Mouse (Mus musculus) layer of hippocampus, adult 2 months (tissue): ENCODE measurements around the gene Galnt17. TPM values are rescaled to one million over a fixed set of nuclear protein-coding genes. Genes with fewer than 3 reads are reported as not detected.

Source experiments
- DNase-seq, 2 experiments: peaks; one replicate each; pipeline ENCODE4 v3.0.0; 2022; ENCODE audit warnings: low spot score in 2 of 2
- H3K27ac ChIP-seq: fragments of 200-600 bp; 2 replicates; pipeline ENCODE4 v1.8.1; 2022
- H3K4me3 ChIP-seq: fragments of 200-600 bp; 2 replicates; pipeline ENCODE4 v1.8.1; 2022; ENCODE audit warnings: mild to moderate bottlenecking
- CTCF ChIP-seq: fragments of 200-600 bp; conservative IDR thresholded peaks from 2 replicates; pipeline ENCODE4 v1.8.1; 2022; ENCODE audit warnings: antibody characterized with exemption, mild to moderate bottlenecking, moderate library complexity
- total RNA-seq, 2 experiments: library from RNA; stranded (reverse); gene quantifications; 2 replicates each; pipeline ENCODE4 v1.2.3; 2021

Galnt17 gene
- total RNA-seq, 2 experiments from 2014 or later, result 125 to 135 TPM

DNA sequence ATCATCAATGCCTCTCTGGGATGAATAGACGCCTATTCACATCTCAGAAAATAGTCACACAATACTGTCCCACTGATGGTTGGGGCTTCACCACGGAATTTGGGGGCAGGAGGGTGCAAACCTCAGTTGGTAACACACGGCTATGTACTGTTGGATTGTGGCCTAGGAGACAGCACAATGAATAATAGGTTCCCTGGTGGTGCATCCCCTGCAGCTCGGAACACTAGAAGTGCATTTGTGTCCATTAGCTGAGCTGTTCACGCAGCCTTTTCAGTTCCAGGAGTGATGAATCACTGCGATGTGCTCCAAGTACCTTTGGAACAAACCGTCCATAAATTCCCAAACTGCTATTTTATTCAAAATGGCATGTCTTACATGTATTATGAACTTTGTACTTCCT lies 142.6 kb downstream of the Galnt17 start:
- Histone ChIP-seq H3K27ac (peak overlapping the region; percentile 85), H3K4me3 (no peak overlapping the region)
- TF ChIP-seq CTCF, result no peak
- peak in 1 of 2 experiments; percentile 44 for DNase-seq

- TF ChIP-seq CTCF, result no peak
Measured at GRCm38 (mm10) chr5:131157866-131158265, 150.4 kb downstream of the Galnt17 start.

GRCm38 (mm10) chr5:131156323-131156722 lies 152.0 kb downstream of the Galnt17 start:
- no peak overlapping the region for H3K27ac ChIP-seq
- TF ChIP-seq CTCF, result peak; percentile 55
- DNase-seq, result no peak
- H3K4me3 ChIP-seq, result no peak overlapping the region

More at GRCm38 (mm10) chr5:131157866-131158265, 150.4 kb downstream of the Galnt17 start:
- Histone ChIP-seq H3K27ac (peak overlapping the region; percentile 43), H3K4me3 (no peak overlapping the region)
- DNase-seq, result no peak

- no peak overlapping the region for H3K4me3 ChIP-seq
- DNase-seq, result no peak
- TF ChIP-seq CTCF, result no peak
- H3K27ac ChIP-seq, result 0 out of 2 replicates have a peak overlapping the region, but pooled peaks have one; percentile 3
Measured at GRCm38 (mm10) chr5:131142606-131143005, 165.7 kb downstream of the Galnt17 start.

DNA sequence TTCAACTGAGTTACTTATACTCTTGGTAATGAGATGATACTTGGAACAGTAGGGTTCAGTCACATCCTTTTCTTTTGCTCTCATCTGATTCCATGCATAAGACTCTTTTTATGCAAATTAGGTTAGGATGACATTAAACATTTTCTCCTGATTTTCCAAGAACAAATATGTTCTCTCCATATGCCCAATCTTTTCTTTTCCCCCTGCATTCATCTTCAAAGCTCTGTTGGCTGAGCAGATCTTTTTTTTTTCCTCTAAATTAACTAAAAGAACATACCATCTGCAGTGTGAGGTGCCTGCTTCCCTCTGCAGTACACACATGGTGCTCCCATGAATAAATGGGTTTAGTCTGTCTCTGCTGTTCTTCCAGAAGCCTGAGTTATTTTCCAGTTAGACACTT lies 173.5 kb downstream of the Galnt17 start:
- TF ChIP-seq CTCF, result no peak
- no peak overlapping the region for H3K4me3 ChIP-seq
- peak overlapping the region; percentile 90 for H3K27ac ChIP-seq
- DNase-seq, result peak; percentile 29 to 78

- no peak for TF ChIP-seq CTCF
- DNase-seq, result no peak
- Histone ChIP-seq H3K27ac (peak overlapping the region; percentile 88), H3K4me3 (no peak overlapping the region)
Measured at GRCm38 (mm10) chr5:131120296-131120840, 187.9 kb downstream of the Galnt17 start.

- no peak for TF ChIP-seq CTCF
- Histone ChIP-seq H3K4me3 (no peak overlapping the region), H3K27ac (peak overlapping the region; percentile 88)
- DNase-seq, result no peak
Measured at GRCm38 (mm10) chr5:131119896-131120295, 188.4 kb downstream of the Galnt17 start.

DNA sequence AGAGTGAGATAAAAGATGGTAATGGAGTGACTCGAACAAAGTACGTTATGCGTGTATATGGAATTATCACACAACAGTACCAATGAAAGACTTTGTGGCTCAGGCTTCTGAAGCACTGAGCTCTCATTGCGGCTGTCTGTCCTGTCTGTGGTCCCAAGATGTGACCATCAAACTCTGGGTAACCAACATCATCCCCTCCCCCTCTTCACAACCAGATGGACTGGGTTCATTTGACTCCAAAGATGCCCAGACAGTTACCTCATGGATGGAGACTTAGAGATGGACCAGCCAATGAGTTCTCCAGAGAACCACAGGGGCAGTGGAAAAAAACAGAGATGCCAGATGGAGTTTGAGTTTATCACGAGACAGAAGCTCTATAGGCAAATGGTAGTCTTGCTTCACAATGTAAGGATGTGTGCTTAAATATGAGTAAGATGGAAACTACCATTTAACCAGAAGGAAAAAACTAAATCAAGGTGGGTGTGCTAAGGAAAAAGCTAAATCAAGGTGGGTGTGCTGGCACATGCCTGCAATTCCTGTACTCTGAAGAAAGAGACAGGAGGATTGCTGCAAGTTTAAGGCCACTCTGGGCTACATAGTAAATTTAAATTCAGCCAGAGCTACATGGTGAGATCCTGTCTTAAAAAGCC lies 190.8 kb downstream of the Galnt17 start:
- no peak for DNase-seq
- Histone ChIP-seq H3K27ac (peak overlapping the region; percentile 68; the same call in 1 of the 2 replicates), H3K4me3 (no peak overlapping the region)
- TF ChIP-seq CTCF, result no peak

GRCm38 (mm10) chr5:131113850-131114470 lies 194.3 kb downstream of the Galnt17 start:
- TF ChIP-seq CTCF, result no peak
- Histone ChIP-seq H3K4me3 (no peak overlapping the region), H3K27ac (peak overlapping the region; percentile 89)
- DNase-seq, result peak in 1 of 2 experiments; percentile 74

DNA sequence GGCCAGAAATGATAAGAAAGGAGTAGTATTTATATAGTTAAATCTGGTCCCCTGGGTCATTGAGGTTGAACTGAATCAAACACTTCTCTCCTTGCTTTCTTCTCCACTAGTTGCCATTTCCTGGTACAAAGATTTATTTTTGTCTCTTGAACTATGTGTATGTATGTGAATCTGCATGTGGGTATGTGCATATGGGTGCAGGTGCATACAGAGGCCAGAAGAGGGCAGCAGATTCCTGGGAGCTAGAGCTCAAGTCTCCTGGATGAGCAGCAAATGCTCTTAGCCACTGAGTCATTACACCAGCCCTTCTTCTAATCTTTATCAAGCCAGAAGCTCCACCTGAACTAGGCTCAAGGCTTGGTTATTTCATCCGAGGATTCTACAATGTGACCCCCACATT lies 201.1 kb downstream of the Galnt17 start:
- no peak for DNase-seq
- no peak overlapping the region for H3K27ac ChIP-seq
- peak; percentile 64 for TF ChIP-seq CTCF
- no peak overlapping the region for H3K4me3 ChIP-seq

DNA sequence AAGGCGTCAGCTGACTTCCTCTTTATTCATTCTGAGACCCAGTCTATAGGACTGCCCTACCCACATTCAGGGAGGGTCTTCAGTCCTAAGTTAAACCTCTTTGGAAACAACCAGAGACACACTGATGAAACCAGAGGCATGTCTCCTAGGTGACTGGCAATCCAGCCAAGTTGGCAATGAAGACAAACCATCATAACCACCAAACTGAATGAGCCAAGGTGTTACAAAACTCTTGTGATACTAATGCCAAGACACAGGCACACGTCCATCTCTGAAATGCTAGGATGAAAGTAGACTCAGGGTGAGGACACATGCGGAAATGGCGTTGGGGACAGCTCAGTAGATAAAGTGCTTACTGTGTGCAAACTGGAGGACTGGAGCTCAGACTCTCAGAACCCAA lies 211.5 kb downstream of the Galnt17 start:
- peak overlapping the region; percentile 68 for H3K27ac ChIP-seq
- no peak for DNase-seq
- no peak overlapping the region for H3K4me3 ChIP-seq
- TF ChIP-seq CTCF, result no peak

DNA sequence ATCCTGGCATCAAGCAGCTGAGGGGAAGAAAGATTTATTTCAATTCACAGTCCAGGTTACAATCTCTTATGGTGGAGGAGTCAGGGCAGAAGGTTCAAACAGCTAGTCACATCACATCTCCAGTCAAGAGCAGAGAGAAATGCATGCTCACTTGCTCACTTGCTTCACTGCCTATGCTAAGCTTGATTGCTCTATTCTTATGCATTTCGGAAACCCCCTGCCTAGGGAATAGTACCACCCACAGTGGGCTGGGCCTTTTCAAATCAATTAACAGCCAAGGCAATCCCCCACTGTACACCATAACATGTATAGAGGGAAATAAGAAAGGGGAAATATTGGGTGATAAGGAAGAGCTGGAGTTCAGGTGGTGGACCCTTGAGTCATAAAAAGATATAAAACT lies 212.7 kb downstream of the Galnt17 start:
- no peak for DNase-seq
- H3K4me3 ChIP-seq, result no peak overlapping the region
- peak overlapping the region; percentile 74; the same call in 1 of the 2 replicates for H3K27ac ChIP-seq
- TF ChIP-seq CTCF, result no peak

GRCm38 (mm10) chr5:131094771-131095170 lies 213.5 kb downstream of the Galnt17 start:
- H3K27ac ChIP-seq, result peak overlapping the region; percentile 74
- no peak overlapping the region for H3K4me3 ChIP-seq
- no peak for DNase-seq
- no peak for TF ChIP-seq CTCF
